Mouse (Mus musculus) urinary bladder, adult 2 months (tissue): ENCODE data around the gene Lhx6. TPM values are rescaled to one million over a fixed set of nuclear protein-coding genes. Genes with fewer than 3 reads are reported as not detected.
A peak's percentile ranks its signal among the peaks of the same experiment; 100 is the strongest.

Experiments used
- DNase-seq: peaks from one replicate; pipeline ENCODE4 v3.0.0; 2022; ENCODE audit warnings: low spot score
- polyA plus RNA-seq: library from polyadenylated mRNA; depleted of rRNA; stranded (reverse); fragments of >200 nt; gene quantifications from 2 replicates; pipeline ENCODE4 v1.2.3, GENCODE M21; 2012

Gene Lhx6
- polyA plus RNA-seq, 1 experiment = 0.76 TPM

GRCm38 (mm10) chr2:36093301-36093700 lies 11.9 kb downstream of the Lhx6 start:
- no peak for DNase-seq

GRCm38 (mm10) chr2:36092748-36093147 lies 12.5 kb downstream of the Lhx6 start:
- no peak for DNase-seq

GRCm38 (mm10) chr2:36090853-36091741 lies 14.1 kb downstream of the Lhx6 start:
- no peak for DNase-seq

- DNase-seq = no peak
Measured at GRCm38 (mm10) chr2:36089190-36089589, 16.0 kb downstream of the Lhx6 start.

GRCm38 (mm10) chr2:36085041-36085440 lies 20.2 kb downstream of the Lhx6 start:
- DNase-seq = no peak

- DNase-seq = no peak
Measured at GRCm38 (mm10) chr2:36082802-36083580, 22.2 kb downstream of the Lhx6 start.

GRCm38 (mm10) chr2:36081446-36081845 lies 23.8 kb downstream of the Lhx6 start:
- no peak for DNase-seq

- no peak for DNase-seq
Measured at GRCm38 (mm10) chr2:36077160-36077761, 27.9 kb downstream of the Lhx6 start.

GRCm38 (mm10) chr2:36075210-36075609 lies 30.0 kb downstream of the Lhx6 start:
- DNase-seq = no peak

- DNase-seq = no peak
Measured at GRCm38 (mm10) chr2:36073781-36074180, 31.4 kb downstream of the Lhx6 start.

GRCm38 (mm10) chr2:36071660-36072305 lies 33.4 kb downstream of the Lhx6 start:
- no peak for DNase-seq

GRCm38 (mm10) chr2:36067132-36067531 lies 38.1 kb downstream of the Lhx6 start:
- DNase-seq = no peak

- DNase-seq = no peak
Measured at GRCm38 (mm10) chr2:36061409-36061808, 43.8 kb downstream of the Lhx6 start.

GRCm38 (mm10) chr2:36056248-36056647 lies 49.0 kb downstream of the Lhx6 start:
- no peak for DNase-seq

GRCm38 (mm10) chr2:36053249-36053648 lies 52.0 kb downstream of the Lhx6 start:
- no peak for DNase-seq

GRCm38 (mm10) chr2:36049567-36049954 lies 55.6 kb downstream of the Lhx6 start:
- no peak for DNase-seq

- DNase-seq = peak; percentile 99
Measured at GRCm38 (mm10) chr2:36048748-36049566, 56.3 kb downstream of the Lhx6 start, which contains the start of the genes Ndufa8 and Morn5. TSS of gene Ndufa8 (minus strand) at chr2:36049406. TSS of gene Morn5 (plus strand) at chr2:36049458.

GRCm38 (mm10) chr2:36048164-36048563 lies 57.0 kb downstream of the Lhx6 start:
- DNase-seq = no peak

- no peak for DNase-seq
Measured at GRCm38 (mm10) chr2:36040872-36041271, 64.3 kb downstream of the Lhx6 start.

- no peak for DNase-seq
Measured at GRCm38 (mm10) chr2:36039297-36039985, 65.8 kb downstream of the Lhx6 start.
